Mouse (Mus musculus): ENCODE measurements at regions not wholly inside any gene's neighbourhood (a gene's known extent, or its start where the extent isn't known, plus 50 kb on each side); places are given as distances from the start of the nearest gene placed in this dataset.

DNA sequence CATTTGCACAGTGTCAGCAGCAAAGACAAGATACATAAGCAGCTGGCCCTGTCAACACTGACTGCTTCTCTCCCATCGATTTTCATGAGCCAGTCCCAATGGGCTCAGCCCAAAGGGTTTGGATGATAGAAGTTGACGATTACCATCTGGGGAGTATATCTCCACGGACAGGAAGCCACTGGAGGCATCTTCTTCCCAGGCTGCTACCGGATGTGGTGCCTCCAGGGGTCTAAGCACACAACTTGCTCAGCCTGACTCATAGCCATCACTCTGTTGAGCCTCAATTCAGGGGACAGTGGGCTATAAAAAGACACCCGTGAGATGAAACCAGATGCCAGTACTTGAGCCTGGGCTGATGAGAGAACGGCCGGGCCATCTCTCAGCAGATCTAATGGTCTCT, 71.1 kb upstream of the Hif1a start:
- DNase-seq (ENCODE audit: extremely low read depth, insufficient read length, low spot score): no peak

GRCm38 (mm10) chr12:73830551-73831203, 70.5 kb upstream of the Hif1a start:
- no peak for DNase-seq (ENCODE audit: extremely low read depth, insufficient read length, low spot score)

GRCm38 (mm10) chr12:73831204-73831595, 70.0 kb upstream of the Hif1a start:
- no peak for DNase-seq (ENCODE audit: extremely low read depth, insufficient read length, low spot score)

GRCm38 (mm10) chr12:73831637-73832385, 69.4 kb upstream of the Hif1a start:
- DNase-seq (ENCODE audit: extremely low read depth, insufficient read length, low spot score): no peak

DNA sequence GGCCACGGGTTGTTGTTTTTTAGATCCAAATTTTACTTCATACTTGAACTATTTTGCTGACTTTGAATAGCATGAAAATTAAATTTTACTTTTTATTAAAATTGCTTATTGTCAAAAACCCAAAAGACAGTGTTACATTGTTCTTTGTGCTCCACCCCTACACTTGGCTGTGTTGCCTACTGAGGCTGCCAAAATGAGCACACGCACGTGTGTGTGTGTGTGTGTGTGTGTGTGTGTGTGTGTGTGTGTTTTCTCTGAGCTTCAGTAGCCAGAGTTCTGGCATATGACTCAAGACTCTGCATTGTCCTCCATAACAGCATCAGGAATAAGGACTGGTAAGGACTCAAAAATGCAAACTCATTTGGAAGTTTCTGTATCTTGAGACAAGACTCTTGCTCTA, 68.4 kb upstream of the Hif1a start:
- no peak for DNase-seq (ENCODE audit: extremely low read depth, insufficient read length, low spot score)

DNA sequence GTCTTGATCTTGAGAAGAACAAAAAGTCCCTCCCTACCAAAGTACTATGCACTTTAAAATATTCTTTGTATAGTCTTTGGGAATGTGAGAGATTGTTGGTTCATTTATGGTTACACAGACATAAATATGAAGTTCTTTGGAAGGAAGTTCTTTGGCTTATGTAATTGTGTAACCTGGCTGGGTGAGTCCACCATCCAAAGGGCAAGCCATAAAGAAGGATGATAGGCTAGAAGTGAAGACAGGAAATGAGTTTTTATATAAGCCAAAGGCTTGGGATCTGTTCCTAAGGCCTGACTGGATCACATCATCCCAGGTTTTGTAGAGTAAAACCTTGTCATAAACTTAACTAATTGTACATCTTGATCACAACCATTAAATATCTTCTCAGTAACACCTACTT, 65.0 kb upstream of the Hif1a start:
- DNase-seq (ENCODE audit: extremely low read depth, insufficient read length, low spot score): no peak

GRCm38 (mm10) chr12:73837036-73837435, 64.1 kb upstream of the Hif1a start:
- DNase-seq (ENCODE audit: extremely low read depth, insufficient read length, low spot score): no peak

GRCm38 (mm10) chr12:73837921-73838320, 63.3 kb upstream of the Hif1a start:
- DNase-seq (ENCODE audit: extremely low read depth, insufficient read length, low spot score): no peak

DNA sequence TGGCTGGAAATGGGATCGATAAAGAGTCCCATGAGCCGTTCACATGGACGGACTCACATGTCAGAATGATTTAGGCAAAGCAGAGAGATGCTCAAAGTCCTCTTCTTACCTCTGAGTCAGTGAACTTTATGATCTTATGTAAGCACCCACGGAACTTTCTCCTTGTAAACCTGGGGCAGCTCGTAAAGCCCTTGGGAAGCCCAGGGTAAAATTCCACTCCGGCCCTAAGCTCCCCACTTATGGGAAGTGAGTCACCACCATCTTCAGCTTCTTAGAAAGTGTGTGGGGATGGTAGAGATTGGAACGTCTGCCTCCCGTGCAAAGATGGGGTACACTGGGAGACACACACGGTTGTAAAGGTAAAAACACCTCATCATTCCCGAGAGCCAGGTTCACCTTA, 62.8 kb upstream of the Hif1a start:
- peak; percentile 61 for DNase-seq (ENCODE audit: extremely low read depth, insufficient read length, low spot score)

GRCm38 (mm10) chr12:73842000-73842675, 59.0 kb upstream of the Hif1a start:
- peak; percentile 62 for DNase-seq (ENCODE audit: extremely low read depth, insufficient read length, low spot score)

DNA sequence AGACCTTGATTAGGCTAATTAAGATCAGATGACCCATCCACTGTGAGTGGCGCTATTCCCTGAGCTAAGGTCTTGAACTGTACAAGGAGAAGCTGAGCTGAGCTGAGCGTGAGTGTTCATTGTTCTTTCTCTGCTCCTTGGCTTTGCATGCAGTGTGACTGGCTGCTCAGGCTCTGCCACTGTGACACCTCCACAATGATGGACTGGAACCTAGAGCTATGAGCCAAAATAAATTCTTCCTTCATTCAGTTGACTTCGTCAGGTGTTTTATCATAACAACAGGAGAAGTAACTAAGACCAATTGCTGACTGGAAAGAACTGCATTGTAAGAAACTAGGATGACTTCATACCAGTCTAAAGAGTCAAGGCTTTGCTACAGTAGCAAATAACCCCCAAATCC, 56.4 kb upstream of the Hif1a start:
- no peak for DNase-seq (ENCODE audit: extremely low read depth, insufficient read length, low spot score)

DNA sequence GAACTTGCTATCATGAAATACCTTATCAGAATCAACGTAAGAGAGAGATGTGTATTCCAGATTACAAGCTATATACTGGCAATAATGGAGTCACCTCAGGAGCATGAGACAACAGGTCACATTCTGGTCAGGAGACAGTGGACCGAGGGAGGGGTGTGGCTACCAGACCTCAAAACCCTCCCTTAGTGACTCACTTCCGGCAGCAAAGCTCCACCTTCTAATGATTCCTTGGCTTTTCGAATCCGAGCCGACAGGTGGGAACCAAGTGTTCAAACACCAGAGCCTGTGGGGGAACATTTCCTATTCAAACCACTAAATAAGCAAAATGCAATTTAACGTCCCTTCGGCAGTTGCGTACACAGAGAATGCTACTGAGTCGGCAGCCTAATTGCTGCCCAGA, 54.5 kb upstream of the Hif1a start:
- DNase-seq (ENCODE audit: extremely low read depth, insufficient read length, low spot score): no peak

DNA sequence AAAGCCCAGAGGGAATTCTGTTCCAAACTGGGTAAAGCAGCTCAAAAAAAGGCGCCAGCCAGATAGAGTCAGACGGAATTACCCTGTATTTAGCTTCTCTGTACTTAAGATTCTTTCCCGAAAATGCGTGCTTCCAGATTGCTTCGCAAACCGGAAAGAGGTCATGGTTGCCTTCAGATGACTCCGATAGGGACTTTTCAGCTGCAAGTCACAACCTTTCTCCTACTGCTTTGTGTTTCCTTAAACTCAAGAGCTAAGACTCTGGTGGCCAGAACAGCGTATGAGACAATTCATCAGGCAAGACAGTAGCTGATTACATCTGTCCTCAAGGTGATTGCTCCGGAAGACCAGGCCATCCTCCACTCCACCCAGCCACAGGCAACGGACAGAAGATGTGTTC, 53.8 kb upstream of the Hif1a start:
- DNase-seq (ENCODE audit: extremely low read depth, insufficient read length, low spot score): no peak

DNA sequence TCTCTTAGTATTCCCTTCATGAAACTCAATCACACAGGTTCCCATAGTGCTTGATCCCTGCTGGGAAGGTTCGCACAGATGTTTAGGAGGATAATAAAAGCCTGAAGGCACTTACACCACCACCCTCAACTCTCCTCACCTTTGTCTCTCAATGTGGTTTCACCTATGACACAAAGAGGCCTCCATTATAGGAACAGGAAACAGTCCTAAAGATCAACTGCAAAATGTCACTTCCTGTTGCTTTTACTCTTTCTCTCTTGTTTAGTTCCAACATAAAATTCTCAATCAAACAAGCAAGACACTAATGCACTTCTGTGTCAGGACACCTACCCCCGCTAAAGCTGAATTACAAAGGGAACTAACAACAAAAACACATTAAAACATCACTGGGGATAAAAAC, 50.3 kb upstream of the Hif1a start:
- DNase-seq (ENCODE audit: extremely low read depth, insufficient read length, low spot score): no peak

Measured in 3134 (cell line).